Mouse (Mus musculus): Measurements from ENCODE around the gene Retreg3.

Gene Retreg3

GRCm38 (mm10) chr11:101052751-101053473, 66.8 kb downstream of the Retreg3 start:
- no peak for DNase-seq (ENCODE audit: low spot score in 2 of 2)

GRCm38 (mm10) chr11:101051617-101052016, 68.1 kb downstream of the Retreg3 start:
- no peak for DNase-seq (ENCODE audit: low spot score in 2 of 2)

GRCm38 (mm10) chr11:101051051-101051493, 68.6 kb downstream of the Retreg3 start:
- no peak for DNase-seq (ENCODE audit: low spot score in 2 of 2)

- DNase-seq (ENCODE audit: low spot score in 2 of 2) = no peak
These were observed 69.3 kb downstream of the Retreg3 start for GRCm38 (mm10) chr11:101050359-101050758.

- no peak for DNase-seq (ENCODE audit: low spot score in 2 of 2)
These were observed 72.2 kb downstream of the Retreg3 start for GRCm38 (mm10) chr11:101047502-101047901.

GRCm38 (mm10) chr11:101046440-101046839, 73.3 kb downstream of the Retreg3 start:
- DNase-seq (ENCODE audit: low spot score in 2 of 2) = no peak
